Mouse (Mus musculus) liver, postnatal 0 days (tissue): ENCODE measurements around the gene 1700003E16Rik.

Experiments used
- CTCF ChIP-seq: sonication (generic); IDR thresholded peaks from 2 replicates; pipeline ENCODE4 v1.5.1; 2016; ENCODE audit warnings: antibody characterized with exemption, low read depth
- EP300 ChIP-seq: IDR thresholded peaks from 2 replicates; pipeline ENCODE4 v1.6.1; 2016; ENCODE audit warnings: antibody characterized with exemption, low read depth, mild to moderate bottlenecking

GRCm38 (mm10) chr6:83140044-83140443, 16.2 kb upstream of the 1700003E16Rik start:
- TF ChIP-seq CTCF (no peak), EP300 (no peak)
